Mouse (Mus musculus): ENCODE data around the gene Zfp334. TPM values are rescaled to one million over a fixed set of nuclear protein-coding genes. Genes with fewer than 3 reads are reported as not detected.

The Zfp334 gene
- polyA plus RNA-seq, 1 experiment from 2014 or later: 12.4 TPM

DNA sequence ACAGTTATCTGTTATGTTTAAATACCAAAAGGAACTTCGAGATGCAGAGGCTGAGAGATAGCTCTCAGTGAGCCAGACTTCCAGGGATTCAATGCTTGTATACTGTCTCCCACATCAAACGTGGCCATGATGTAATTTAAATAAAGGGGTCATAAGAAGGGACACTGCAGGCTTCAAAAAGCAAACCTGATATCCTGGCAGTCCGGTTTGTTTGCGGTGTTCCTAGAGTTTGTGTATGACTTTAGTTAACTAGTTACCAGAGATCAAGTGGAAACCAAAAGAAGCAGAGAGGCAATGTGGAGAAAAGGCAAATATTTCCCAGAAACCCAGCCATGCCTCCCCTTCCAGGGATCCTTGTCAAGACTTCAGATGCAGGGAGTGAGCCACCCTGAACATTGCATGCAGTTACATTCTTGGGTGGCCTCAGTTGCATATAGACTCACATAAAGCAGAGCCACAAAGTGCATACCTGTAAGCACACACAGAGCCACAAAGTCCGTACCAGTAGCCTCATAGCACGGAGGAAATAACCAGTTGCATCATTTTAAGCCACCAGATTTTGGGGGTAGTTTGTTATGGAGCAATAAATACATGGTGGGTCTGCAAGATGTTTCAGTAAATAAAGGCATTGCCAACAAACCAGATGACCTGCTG, 1.4 kb upstream of the Zfp334 start:
- Histone ChIP-seq H3K4me2 (replicated peaks) (no peak overlapping the region), H3K9ac (no peak overlapping the region), H3K36me3 (replicated peaks; ENCODE audit: control insufficient read depth, insufficient read depth) (peaks cover 24% of the 10 kb centered on the region), H3K27me3 (ENCODE audit: control insufficient read depth, insufficient read depth, low read length) (no peaks in the 10 kb centered on the region), H3K4me1 (replicated peaks; ENCODE audit: control insufficient read depth, insufficient read depth, low read length) (peaks cover 9% of the 10 kb centered on the region), H3K9me3 (ENCODE audit: control insufficient read depth, low read length) (no peaks in the 10 kb centered on the region), H3K4me3 (replicated peaks; ENCODE audit: low read length) (no peak overlapping the region), H3K27ac (no peak overlapping the region)
- no peak for DNase-seq (ENCODE audit: low spot score)
- no peak for ATAC-seq (ENCODE audit: low FRiP score)
- 90% methylated on average over 6 of the region's 6 CpGs for WGBS

GRCm38 (mm10) chr2:165387370-165387769, 689 bp downstream of the Zfp334 start:
- Histone ChIP-seq H3K27ac (peak overlapping the region; percentile 87), H3K4me3 (replicated peaks; ENCODE audit: low read length) (peak overlapping the region; percentile 80), H3K4me1 (replicated peaks; ENCODE audit: control insufficient read depth, insufficient read depth, low read length) (peaks cover 9% of the 10 kb centered on the region), H3K9me3 (ENCODE audit: control insufficient read depth, low read length) (no peaks in the 10 kb centered on the region), H3K36me3 (replicated peaks; ENCODE audit: control insufficient read depth, insufficient read depth) (peaks cover 45% of the 10 kb centered on the region), H3K27me3 (ENCODE audit: control insufficient read depth, insufficient read depth, low read length) (no peaks in the 10 kb centered on the region), H3K4me2 (replicated peaks) (peak overlapping the region; percentile 86), H3K9ac (peak overlapping the region; percentile 88)
- DNase-seq (ENCODE audit: low spot score) (no peak), ATAC-seq (ENCODE audit: low FRiP score) (no peak)
- WGBS: 4% methylated on average over 4 of the region's 4 CpGs

DNA sequence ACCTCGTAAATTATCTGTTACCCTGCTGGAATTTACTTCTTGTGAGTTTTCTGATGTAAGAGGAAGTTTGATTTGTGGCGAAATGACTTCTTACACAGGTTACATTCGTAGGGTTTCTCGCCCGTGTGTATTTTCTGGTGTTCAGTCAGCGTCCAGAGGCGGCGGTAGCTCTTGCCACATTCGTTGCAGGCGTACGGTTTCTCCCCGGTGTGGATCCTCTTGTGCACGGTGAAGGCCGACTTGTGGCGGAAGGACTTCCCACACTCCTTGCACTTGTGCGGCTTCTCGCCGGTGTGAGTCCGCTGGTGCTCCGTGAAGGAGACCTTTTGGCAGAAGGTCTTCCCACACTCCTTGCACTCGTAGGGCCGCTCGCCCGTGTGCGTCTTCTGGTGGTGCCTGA, 8.0 kb downstream of the Zfp334 start:
- H3K27ac ChIP-seq: no peak overlapping the region
- WGBS: 96% methylated on average over 25 of the region's 25 CpGs
- no peaks in the 10 kb centered on the region; the same call in 1 of the 2 replicates for H3K4me1 ChIP-seq (replicated peaks; ENCODE audit: control insufficient read depth, insufficient read depth, low read length)
- peaks cover 90% of the 10 kb centered on the region for H3K36me3 ChIP-seq (replicated peaks; ENCODE audit: control insufficient read depth, insufficient read depth)
- no peak overlapping the region for H3K9ac ChIP-seq
- ATAC-seq (ENCODE audit: low FRiP score) (no peak), DNase-seq (ENCODE audit: low spot score) (no peak)
- H3K9me3 ChIP-seq (ENCODE audit: control insufficient read depth, low read length): 0 out of 2 replicates have a peak, but pooled peaks cover 10% of the 10 kb centered on the region
- H3K27me3 ChIP-seq (ENCODE audit: control insufficient read depth, insufficient read depth, low read length): no peaks in the 10 kb centered on the region
- H3K4me3 ChIP-seq (replicated peaks; ENCODE audit: low read length): no peak overlapping the region
- H3K4me2 ChIP-seq (replicated peaks): no peak overlapping the region

- no peak for ATAC-seq (ENCODE audit: low FRiP score)
- Histone ChIP-seq H3K36me3 (replicated peaks; ENCODE audit: control insufficient read depth, insufficient read depth) (peaks cover 57% of the 10 kb centered on the region), H3K4me1 (replicated peaks; ENCODE audit: control insufficient read depth, insufficient read depth, low read length) (no peaks in the 10 kb centered on the region; the same call in 1 of the 2 replicates), H3K27me3 (ENCODE audit: control insufficient read depth, insufficient read depth, low read length) (no peaks in the 10 kb centered on the region), H3K27ac (no peak overlapping the region), H3K9ac (no peak overlapping the region), H3K9me3 (ENCODE audit: control insufficient read depth, low read length) (0 out of 2 replicates have a peak, but pooled peaks cover 9% of the 10 kb centered on the region), H3K4me2 (replicated peaks) (no peak overlapping the region), H3K4me3 (replicated peaks; ENCODE audit: low read length) (no peak overlapping the region)
- DNase-seq (ENCODE audit: low spot score): no peak
- 72% methylated on average over 4 of the region's 4 CpGs for WGBS
These were observed 12.1 kb downstream of the Zfp334 start for GRCm38 (mm10) chr2:165376001-165376400.

DNA sequence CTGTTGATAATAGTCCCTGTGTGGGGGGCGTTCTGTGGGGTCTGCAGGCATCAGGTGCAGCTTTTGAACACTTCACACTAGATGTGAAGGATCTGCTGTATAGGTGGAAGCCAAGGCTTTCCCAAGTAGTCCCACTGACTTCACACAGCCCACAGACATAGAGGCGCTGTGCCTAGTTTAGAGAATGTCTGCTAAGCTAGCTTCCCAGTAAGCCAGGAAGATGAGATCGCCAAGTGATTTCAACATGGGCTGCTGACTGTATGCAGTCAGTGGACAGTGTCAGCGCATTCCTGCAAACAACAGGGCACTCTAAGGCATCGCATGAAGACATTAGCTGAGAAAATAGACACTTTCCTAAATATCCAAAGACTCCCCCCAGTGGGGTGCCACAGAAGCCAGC, 12.6 kb downstream of the Zfp334 start:
- no peak overlapping the region for H3K27ac ChIP-seq
- no peaks in the 10 kb centered on the region for H3K27me3 ChIP-seq (ENCODE audit: control insufficient read depth, insufficient read depth, low read length)
- DNase-seq (ENCODE audit: low spot score) (no peak), ATAC-seq (ENCODE audit: low FRiP score) (no peak)
- 79% methylated on average over 5 of the region's 5 CpGs for WGBS
- H3K4me1 ChIP-seq (replicated peaks; ENCODE audit: control insufficient read depth, insufficient read depth, low read length): no peaks in the 10 kb centered on the region; the same call in 1 of the 2 replicates
- H3K9ac ChIP-seq: no peak overlapping the region
- peaks cover 51% of the 10 kb centered on the region for H3K36me3 ChIP-seq (replicated peaks; ENCODE audit: control insufficient read depth, insufficient read depth)
- H3K9me3 ChIP-seq (ENCODE audit: control insufficient read depth, low read length): 0 out of 2 replicates have a peak, but pooled peaks cover 4% of the 10 kb centered on the region
- no peak overlapping the region for H3K4me3 ChIP-seq (replicated peaks; ENCODE audit: low read length)
- no peak overlapping the region for H3K4me2 ChIP-seq (replicated peaks)

DNA sequence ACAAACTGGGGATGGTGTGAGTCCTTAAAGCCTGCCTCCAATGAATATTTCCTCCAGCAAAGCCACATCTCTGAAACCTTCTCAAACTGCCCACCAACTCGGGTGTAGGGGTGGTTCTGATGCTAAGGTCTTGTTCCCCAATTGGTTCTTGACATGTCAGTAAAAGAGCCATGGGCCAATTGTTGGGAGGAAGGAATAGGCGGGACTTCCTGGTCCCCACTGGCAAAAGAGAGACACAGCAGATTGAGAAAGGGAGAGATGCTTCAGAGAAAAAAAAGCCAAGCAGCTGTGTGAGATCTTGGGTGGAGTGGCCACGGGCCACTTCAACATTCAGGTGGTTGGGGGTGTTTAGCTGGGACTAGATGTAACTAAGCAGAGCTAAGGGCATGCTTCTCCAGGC, 17.0 kb downstream of the Zfp334 start:
- no peak for ATAC-seq (ENCODE audit: low FRiP score)
- H3K27me3 ChIP-seq (ENCODE audit: control insufficient read depth, insufficient read depth, low read length): no peaks in the 10 kb centered on the region
- peak overlapping the region; percentile 20; the same call in 1 of the 2 replicates for H3K4me2 ChIP-seq (replicated peaks)
- DNase-seq (ENCODE audit: low spot score): no peak
- H3K9me3 ChIP-seq (ENCODE audit: control insufficient read depth, low read length): no peaks in the 10 kb centered on the region
- no peak overlapping the region for H3K9ac ChIP-seq
- H3K36me3 ChIP-seq (replicated peaks; ENCODE audit: control insufficient read depth, insufficient read depth): peaks cover 10% of the 10 kb centered on the region
- no peak overlapping the region for H3K27ac ChIP-seq
- H3K4me3 ChIP-seq (replicated peaks; ENCODE audit: low read length): no peak overlapping the region
- WGBS: 29% methylated on average over 3 of the region's 3 CpGs
- H3K4me1 ChIP-seq (replicated peaks; ENCODE audit: control insufficient read depth, insufficient read depth, low read length): peaks cover 13% of the 10 kb centered on the region

- ATAC-seq (ENCODE audit: low FRiP score) (no peak), DNase-seq (ENCODE audit: low spot score) (no peak)
- Histone ChIP-seq H3K27ac (no peak overlapping the region), H3K4me3 (replicated peaks; ENCODE audit: low read length) (no peak overlapping the region), H3K36me3 (replicated peaks; ENCODE audit: control insufficient read depth, insufficient read depth) (peaks cover 10% of the 10 kb centered on the region), H3K4me1 (replicated peaks; ENCODE audit: control insufficient read depth, insufficient read depth, low read length) (peaks cover 13% of the 10 kb centered on the region), H3K9ac (no peak overlapping the region), H3K4me2 (replicated peaks) (no peak overlapping the region), H3K27me3 (ENCODE audit: control insufficient read depth, insufficient read depth, low read length) (no peaks in the 10 kb centered on the region), H3K9me3 (ENCODE audit: control insufficient read depth, low read length) (no peaks in the 10 kb centered on the region)
- WGBS: 79% methylated on average over 3 of the region's 3 CpGs
These were observed 17.7 kb downstream of the Zfp334 start for GRCm38 (mm10) chr2:165370348-165370747.

DNA sequence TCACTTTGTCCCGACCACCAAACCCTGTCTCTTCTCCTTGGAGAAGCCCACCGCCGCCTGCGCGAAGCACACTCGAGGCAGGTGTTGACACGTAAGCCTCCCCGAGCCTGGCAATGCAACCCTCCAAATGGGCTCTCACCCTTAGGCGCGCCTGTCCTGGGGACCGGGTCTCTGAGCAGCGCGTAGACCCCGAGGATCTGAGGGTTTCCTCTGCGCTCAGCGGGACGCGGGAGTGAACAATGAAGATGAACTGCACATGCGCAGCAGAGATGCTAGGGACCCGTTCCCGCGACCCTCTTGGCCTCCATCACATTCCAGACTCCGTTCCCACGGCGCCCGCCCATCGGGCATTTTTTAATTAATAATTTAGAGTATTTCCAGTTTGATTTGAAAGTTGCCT, 19.6 kb downstream of the Zfp334 start, which contains the start of gene Zfp663:
Zfp663 (minus strand) TSS at position 234 of the 400 bp plus-strand sequence.
- Histone ChIP-seq H3K4me3 (replicated peaks; ENCODE audit: low read length) (peak within 1 kb of the TSS; percentile 57), H3K9ac (peak within 1 kb of the TSS; percentile 83), H3K36me3 (replicated peaks; ENCODE audit: control insufficient read depth, insufficient read depth) (no peaks in the 10 kb centered on the region), H3K4me2 (replicated peaks) (peak within 1 kb of the TSS; percentile 68), H3K4me1 (replicated peaks; ENCODE audit: control insufficient read depth, insufficient read depth, low read length) (peaks cover 17% of the 10 kb centered on the region), H3K9me3 (ENCODE audit: control insufficient read depth, low read length) (no peaks in the 10 kb centered on the region), H3K27me3 (ENCODE audit: control insufficient read depth, insufficient read depth, low read length) (no peaks in the 10 kb centered on the region), H3K27ac (peak within 1 kb of the TSS; percentile 84)
- DNase-seq (ENCODE audit: low spot score) (peak; percentile 75), ATAC-seq (ENCODE audit: low FRiP score) (peak; percentile 56; the same call in 1 of the 2 replicates)
- under 1% methylated on average over 27 of the region's 27 CpGs for WGBS

DNA sequence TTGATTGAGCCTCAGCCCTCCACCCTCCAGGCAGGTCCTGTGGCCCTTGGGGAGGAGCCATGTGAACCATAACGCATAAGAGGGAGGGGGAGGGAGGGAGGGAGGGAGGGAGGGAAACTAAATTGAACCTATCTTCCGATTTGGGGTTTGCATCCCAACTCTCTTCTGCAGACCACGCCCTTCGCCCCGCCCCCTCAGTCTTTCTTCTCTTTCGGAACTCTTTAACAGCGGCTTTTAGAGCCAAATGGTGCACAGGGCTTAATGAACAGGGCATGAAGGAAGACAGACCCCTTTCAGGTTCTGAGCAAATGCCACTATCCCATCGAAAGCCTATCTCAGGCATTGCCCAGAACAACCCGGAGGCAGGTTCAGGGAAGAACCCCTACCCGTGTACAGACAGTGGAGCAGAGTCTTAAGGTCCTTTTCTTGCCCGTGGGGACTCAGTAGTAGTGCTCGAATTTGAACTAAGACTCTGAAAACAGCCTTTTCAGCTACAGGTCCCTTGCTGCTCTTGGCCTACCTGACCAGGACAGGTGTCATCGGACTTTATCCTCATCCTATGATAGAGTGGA, 20.1 kb downstream of the Zfp334 start:
- DNase-seq (ENCODE audit: low spot score) (peak; percentile 56), ATAC-seq (ENCODE audit: low FRiP score) (peak; percentile 40; the same call in 1 of the 2 replicates)
- no peaks in the 10 kb centered on the region for H3K27me3 ChIP-seq (ENCODE audit: control insufficient read depth, insufficient read depth, low read length)

More for the DNA sequence above, 20.1 kb downstream of the Zfp334 start:
- Histone ChIP-seq H3K36me3 (replicated peaks; ENCODE audit: control insufficient read depth, insufficient read depth) (no peaks in the 10 kb centered on the region), H3K9me3 (ENCODE audit: control insufficient read depth, low read length) (no peaks in the 10 kb centered on the region), H3K9ac (peak overlapping the region; percentile 83), H3K4me3 (replicated peaks; ENCODE audit: low read length) (peak overlapping the region; percentile 57), H3K4me1 (replicated peaks; ENCODE audit: control insufficient read depth, insufficient read depth, low read length) (peaks cover 17% of the 10 kb centered on the region), H3K27ac (peak overlapping the region; percentile 84), H3K4me2 (replicated peaks) (peak overlapping the region; percentile 68)
- under 1% methylated on average over 13 of the region's 13 CpGs for WGBS

All from hindbrain, embryonic 14.5 days (tissue).